Mouse (Mus musculus) spleen, postnatal 4 days (tissue): ENCODE data around the gene 0610012G03Rik.

Experiments used
- DNase-seq, 2 experiments: peaks; one replicate each; pipeline ENCODE4 v3.0.0; 2022; ENCODE audit warnings: low spot score in 2 of 2

0610012G03Rik gene

DNA sequence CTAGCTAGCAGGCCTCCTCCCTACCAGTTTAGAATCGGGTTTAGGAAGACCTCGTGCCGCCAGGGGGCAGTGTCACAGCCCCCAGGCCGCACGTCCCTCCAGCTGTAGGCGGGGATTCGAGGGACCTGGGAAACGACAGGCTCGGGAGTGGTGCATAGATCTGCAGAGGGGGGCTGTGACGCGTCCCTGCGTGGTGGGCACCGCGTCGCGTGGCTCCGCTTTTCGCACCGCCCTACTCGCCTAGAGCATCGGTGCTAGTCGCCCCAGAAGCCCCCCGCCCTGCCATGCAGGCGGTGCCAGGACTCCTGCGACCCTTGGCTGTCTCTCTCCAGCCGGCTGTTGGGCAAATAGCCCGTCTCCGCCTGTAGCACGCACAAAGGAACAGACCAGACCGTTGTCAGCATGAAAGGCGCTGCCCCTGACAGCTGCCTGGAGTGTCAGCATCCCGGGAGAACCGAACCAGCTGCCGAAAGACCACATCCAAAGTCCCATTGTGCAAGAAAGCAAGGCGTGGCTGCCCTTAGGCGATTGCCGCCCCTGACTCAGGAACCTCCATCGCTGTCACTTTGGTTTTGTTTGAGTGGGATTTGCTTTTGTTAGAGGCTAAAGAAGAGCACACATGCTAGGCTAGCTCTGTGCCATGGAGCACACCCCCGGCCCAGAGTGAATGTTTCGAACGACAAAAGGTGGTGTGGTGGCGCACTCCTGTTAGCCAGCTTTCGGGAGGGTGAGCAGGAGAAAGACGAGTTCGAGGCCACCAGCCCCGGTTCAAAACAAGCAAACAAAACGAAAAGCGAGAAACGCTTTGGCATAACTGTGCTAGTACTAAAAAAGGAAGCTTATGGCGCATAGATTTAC is 15.2 kb downstream of the 0610012G03Rik start:
- DNase-seq: peak; percentile 67 to 85

DNA sequence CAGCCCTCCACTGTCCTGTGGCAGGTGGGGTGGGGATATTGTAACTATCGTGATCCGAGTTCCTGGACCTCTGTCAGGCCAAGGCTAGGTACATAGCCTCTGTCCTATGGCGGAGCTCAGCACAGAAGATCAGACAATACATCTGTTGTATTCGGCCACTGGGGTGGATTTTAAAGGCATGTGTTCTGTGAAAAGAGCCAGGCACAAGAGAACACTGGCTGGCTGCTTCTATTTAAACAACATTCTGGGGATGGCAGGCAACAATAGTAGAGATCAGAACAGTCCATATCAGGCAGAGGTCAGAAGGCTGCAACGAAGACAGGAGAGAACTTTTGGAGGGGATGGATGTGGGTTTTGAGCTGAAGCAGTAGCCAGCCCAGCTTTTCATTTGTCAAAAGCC is 16.0 kb downstream of the 0610012G03Rik start:
- DNase-seq: no peak

DNA sequence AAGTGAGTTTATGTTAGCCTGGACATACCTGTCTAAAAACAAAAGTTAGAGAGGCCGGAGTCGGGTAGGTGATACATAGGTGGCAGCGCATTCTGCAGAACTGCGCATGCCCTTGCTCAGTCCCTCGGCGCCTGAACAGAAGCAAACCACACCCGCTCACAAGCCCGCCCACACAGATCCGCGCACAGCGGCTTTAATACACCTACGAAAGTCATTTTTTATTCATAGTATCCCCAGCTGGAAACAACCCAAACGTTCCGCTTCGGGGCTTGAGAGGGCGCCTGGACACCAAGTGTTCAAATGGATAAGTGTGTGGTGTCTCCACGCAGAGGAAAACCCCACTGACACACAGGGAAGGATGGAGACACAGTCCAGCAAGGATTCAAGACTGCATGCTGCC is 17.0 kb downstream of the 0610012G03Rik start:
- DNase-seq: no peak

DNA sequence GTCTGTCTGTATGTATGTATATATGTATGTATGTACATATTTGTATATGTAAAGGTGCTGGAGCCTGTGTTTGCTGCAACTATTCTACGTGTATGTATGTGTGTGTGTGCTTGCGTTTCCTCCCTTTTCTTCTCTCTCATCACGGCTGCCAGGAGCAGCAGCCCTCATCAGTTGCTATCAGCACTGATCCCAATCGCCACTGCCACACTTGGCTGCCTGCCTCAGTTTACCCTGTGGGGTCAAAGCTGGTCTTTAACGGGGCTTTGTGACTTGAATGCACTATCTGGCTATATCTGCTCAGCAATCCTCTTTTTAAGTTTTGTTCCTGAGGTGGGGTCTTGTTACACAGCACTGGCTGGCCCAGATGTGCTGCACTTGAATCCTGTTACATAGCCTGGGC is 20.9 kb downstream of the 0610012G03Rik start:
- no peak for DNase-seq

DNA sequence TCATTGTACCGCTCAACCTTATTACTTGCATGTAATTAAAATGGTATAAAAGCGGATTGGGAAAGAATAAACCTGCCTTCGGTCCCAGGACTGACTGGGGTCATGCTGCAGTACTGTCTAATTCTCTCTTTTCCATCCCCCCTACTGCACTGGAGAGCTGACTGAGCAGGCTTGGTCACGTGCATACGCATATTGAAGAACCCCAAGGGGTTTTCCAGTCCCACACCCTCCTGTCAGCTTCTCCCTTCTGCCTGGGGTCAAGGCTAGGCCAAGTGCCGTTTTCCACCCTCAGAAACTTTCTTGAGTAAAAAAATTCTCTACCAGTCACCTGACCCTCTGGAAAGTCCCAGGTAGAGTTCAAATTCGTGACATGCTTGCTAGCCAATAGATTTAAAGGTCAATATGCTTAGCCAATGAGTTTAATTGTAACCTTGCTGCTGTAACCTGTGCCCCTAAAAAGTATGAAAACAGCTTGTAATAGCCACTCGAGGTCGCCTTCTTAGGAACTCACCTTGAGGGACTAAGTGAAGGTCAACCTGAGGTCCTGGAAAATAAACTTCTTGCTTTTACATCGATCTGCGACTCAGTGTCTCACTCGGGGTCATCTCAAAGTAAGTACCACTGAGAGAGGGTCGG is 21.6 kb downstream of the 0610012G03Rik start:
- DNase-seq: no peak

DNA sequence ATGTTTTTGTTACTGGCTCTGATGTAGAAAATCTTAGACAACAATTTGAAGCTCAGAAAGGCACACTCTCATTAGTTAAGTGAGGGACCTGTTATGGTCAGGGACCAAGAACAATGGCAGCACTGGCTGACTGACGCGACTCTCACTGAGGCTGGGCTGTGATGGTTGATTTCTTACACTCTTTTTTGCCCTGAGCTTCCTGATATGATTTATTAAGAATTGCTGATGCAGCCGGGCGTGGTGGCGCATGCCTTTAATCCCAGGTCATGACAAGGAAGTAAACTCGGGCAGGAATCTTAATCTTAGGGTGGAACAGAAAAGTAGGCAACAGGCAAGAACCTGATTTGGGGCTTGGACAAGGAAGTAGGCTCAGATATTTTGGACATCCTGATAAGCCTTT is 22.2 kb downstream of the 0610012G03Rik start:
- DNase-seq: no peak

DNA sequence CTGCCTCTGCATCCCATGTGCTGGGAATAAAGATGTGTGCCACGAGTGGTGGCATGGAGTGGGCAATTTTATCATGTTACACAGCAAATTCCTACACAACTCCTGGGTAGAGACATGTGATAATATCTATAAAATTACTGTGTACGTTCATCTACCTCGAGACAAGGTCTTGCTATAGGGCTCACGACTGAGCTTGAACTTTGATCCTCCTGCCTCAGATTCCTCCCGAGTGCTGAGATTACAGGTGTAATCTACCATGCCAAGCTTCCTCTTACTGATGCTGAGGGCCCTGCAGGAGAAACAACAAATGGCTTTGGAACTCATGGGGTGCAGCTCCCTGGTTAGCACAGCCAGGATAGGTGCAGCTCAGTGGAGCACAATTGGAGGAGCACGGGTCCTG is 23.9 kb downstream of the 0610012G03Rik start:
- no peak for DNase-seq

DNA sequence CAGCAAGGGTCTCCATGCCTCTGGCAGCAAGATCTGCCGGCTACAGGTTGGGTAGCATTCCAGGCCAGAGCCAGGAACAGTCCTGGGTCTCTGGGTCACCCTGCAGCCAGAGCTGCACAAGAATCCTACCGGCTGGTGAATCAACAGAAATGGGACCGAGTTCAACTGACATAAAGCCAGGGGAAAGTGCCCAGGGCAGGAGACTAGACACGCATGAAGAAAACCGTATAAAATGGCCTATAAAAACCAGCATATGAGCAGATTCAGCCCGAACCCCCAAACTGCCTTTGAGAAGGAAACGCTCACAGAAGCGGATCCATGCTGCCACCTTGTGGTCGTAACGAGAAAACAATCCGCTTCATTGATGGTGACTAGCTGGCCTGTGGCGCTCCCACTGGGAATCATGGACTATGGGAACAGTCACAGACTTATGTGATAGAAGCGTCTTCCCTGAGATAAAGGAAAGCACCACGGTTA is 30.0 kb downstream of the 0610012G03Rik start:
- DNase-seq: peak; percentile 51 to 81

DNA sequence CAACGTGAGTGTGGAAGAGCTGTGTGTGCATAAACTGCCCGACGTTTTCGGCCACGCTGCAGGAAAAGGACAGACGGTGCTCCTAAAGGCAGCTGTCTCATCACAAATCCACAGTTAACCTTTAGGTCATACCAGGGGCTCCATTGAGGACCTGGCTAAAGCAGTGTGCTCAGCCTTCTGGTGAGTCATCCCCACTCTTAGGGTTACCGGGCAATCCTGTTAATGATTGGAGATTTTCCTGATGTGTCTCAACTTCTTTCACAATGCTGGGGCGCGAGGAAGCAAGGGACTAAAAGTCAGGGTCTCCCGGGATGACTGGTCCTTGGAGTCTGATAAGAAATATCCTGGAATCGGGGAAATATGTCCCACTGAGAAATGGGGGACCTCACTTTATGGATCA is 30.5 kb downstream of the 0610012G03Rik start:
- DNase-seq: no peak

DNA sequence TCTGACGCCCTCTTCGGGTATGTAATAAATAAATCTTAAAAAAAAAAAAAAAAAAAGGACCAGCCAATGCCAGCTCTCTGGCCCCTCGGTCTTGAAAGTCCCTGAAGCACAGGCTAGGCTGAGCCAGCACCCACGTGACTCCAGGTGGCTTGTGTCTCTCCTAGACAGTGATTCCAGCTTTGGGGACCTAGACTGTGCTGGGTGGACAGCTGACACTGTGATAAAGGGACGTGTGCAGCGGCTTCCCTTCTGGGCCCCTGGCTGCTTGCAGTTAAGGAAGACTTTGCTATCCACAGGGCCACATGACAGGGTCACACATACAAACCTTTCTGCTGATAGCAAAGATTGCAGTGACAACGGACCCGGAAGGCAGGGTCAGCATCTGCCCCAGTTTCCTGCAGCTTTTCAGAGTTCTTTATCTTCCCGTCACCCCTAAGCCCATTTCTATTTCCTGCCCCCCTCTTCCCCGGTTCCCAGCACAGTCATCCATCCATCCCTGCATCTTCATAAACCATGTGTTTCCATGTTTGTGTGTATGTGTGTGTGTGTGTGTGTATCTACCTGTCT is 37.9 kb downstream of the 0610012G03Rik start:
- DNase-seq: no peak

DNA sequence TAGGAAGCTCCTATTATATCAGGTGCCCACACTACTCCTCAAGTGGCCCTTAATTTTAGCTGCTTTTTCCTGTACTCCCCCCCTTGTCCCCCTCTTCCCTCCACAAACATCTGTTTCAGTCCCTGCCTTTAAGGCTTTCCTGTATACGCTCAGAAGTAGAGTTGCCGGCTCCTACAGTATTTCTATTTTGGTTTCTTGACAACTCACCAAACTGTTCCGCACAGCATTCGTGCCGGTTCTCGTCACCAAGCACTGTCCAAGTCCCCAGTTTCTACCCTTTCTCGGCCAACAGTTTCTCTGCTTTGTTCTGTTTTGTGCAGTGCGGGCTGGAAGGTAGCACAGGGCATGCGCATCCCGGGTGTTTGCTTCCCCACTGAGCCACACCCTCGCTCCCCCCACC is 39.3 kb downstream of the 0610012G03Rik start:
- DNase-seq: no peak

DNA sequence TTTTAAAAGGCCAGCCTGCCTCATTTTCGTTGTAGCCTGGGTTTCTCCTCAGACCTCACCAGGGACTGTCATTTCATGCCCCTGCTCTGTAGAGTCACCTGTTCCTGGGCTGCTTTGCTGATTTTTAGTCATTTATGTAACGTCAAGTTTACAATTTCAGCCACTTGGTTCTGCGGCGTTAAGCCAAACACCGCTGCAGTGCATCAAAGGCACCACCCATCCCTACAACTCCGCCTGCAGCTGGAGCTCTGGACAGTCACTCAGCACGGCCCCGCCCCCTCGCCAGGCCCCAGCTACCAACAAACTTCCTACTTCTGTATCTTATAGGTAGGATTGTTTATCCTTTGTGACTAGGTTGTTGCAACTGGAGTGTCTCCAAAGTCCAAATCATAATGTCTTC is 41.4 kb downstream of the 0610012G03Rik start:
- no peak for DNase-seq

DNA sequence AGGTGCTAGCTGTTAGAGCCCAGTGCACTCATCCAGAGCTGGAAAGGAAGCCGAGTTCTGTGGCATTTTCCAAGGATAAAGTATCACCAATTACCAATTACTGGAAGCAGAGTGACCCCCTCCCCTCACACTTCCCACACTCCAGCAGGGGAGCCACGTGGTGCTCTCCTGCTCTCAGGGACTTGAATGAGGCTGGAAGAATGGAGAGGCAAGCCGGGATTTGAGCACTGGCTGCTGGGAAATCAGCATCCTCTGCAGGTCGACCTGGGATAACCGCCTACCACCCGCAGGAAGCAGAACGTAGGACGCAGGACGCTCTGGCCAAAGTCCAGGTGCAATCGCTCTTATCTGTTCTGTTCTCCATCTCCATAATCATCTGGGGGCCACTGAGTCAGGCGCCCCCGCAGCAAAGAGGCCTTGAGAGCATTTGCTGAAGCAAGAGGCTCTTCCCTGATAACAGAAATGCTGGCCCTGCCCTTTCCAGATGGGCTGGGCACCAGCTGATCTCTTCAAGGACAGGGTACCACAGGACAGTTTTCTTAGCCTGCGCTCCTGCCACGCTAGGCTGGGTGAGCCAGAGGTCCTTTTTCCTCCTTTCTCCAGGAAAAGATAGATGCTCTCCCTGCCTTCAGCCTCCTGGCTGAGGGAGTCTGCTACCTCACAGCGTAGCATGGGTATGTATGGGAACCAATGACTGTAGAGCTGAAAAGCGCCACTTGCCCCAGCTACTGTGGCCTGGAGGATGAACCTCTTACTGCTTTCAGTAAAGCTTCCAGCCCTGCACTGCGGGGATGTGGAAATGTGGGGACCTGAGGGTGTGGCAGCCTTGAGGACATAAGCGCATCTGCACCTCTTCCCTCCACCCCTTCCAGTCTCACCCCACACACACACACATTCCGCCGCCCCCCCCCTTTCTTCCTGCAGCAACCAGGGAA is 42.1 kb downstream of the 0610012G03Rik start:
- no peak for DNase-seq

DNA sequence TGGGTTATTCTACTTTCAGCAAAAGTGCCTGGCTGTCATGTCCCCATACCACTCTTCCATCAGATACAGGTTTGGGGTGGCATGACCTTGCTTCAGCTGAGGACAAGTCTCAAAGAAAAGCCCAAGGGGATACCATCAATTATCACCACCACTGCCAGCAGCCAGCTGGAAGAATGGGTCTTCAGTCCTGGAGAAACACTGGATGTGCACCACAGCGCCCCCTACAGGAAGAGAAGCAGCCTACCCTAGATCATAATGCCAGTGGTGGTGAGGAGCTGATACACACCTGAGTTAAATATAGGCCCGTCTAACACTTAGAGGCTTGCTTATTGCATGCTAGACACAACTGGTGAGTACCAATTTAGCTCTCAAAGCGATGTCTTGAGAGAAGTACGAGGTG is 43.0 kb downstream of the 0610012G03Rik start:
- no peak for DNase-seq

DNA sequence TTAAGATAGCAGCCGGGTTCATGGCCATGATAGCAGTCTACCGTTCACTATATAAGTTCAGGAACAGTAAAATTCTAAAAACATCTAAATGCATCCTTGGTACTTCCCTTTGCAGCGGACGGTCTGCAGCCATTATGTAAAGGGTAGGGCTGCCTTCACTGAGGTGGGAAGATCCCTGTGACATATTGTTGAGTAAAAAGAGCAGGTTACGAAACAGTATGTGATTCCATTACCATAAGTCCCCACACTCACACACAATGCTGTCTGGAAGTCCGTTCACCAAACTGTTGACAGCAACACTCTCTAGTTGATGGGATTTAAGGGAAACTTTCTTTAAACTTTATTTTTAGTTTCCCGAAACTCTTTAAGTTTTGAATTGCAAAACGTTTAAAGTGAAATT is 45.1 kb downstream of the 0610012G03Rik start:
- DNase-seq: no peak

DNA sequence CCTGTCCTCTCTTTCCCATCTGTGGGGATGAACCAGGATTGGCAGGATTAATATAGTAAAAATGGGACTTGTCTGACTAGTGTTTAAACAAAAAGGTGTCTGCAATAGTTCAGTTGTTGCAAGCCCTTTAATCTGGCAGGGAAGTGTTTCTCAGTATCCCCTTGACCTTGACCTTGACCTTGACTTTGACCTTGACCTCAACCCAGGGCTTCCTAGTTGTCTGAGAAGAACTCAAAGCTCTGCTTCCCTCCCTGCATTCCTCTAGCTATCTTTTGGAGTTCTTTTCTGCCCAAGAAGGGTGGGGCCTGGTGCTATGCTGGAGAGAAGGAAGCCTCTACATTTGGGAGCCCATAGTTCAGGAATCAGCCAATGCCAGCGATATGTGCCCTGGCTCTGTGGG is 46.4 kb downstream of the 0610012G03Rik start:
- no peak for DNase-seq

DNA sequence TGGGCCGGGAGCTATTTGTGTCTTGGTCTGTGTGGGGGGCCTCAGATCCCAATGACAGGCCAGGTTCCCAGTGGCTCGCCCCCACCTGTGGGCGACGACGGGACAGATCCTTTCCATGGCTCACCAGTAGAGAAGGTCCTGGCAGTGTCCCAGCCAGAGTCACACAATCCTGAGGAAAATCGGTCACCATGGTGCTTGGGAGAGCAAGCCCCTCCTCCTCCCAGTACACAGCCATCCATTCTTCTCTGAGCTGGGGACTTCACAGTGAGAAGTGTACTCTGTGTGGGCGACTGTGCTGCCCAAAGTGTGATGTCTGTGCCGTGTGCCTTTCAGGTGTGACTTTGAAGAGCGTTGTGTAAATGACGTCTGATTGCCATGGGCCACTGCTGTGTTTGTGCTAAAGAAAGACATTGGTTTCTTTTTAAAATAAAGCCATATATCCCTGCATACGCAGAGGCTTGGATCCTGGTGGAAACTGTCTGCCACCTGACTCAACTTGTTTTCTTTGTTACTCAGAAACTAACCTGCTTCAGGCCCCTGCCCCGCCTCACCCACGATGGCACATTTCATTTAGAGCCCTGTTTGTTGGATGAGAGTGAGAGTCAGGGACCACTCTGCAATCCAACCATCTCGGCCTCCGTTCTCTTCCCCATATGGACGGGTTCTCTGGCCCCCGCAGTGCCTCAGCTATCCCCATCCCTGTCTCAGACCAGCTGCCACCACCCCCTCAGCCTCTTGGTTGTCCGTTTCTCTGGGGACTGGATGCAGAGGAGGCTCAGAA is 49.6 kb downstream of the 0610012G03Rik start:
- no peak for DNase-seq
